8 mouse cellular contexts compared by ENCODE assay signal in the genomic region with DNA sequence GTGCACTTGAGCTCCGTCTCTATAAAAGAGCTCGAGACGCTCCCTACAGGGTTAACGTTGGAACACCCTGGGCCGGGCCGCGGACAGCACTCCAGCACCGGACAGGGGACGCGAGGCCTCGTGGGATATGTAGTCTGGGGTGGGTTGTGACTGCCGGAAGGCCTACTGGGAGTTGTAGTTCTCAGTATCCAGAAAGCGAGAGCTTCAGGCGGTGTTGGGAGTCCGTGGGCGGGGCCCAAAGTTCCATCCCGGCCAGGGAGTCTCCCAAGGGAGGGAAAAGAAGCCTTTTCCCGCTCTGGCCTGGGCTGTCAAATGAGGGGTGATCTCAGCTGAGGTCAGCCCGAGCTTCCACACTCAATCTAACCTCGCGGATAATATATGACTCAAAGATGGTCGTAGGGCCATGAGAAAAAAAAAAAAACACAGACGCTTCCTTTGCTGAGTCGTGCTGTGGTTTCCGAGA. TPM values are rescaled to one million over a fixed set of nuclear protein-coding genes. Genes with fewer than 3 reads are reported as not detected.
DNase-seq lines count a peak whose midpoint lies in the region; ATAC-seq and TF ChIP-seq lines count a peak whose summit lies in the region.

No protein-coding gene starts in this region.

- H3K4me2 ChIP-seq in forebrain, embryonic 12.5 days: peak overlapping the region; percentile 87
- peak overlapping the region; percentile 91 for H3K4me2 ChIP-seq in liver, postnatal 0 days (ENCODE audit: low read depth, low read length)
- H3K4me2 ChIP-seq in neural tube, embryonic 14.5 days (ENCODE audit: low read depth, low read length): peak overlapping the region; percentile 65

- peak overlapping the region; percentile 86 for H3K4me3 ChIP-seq in E14TG2a.4 (replicated peaks; ENCODE audit: low read length)
- H3K4me3 ChIP-seq in forebrain, embryonic 12.5 days (replicated peaks): peak overlapping the region; percentile 69
- peak overlapping the region; percentile 73 for H3K4me3 ChIP-seq in liver, postnatal 0 days (ENCODE audit: low read depth, low read length)
- H3K4me3 ChIP-seq in neural tube, embryonic 14.5 days (ENCODE audit: low read depth, low read length): peak overlapping the region; percentile 55

- peak; percentile 85 for DNase-seq in c-Kit-positive CD71-positive TER-119-positive erythroid progenitor cells, embryonic 14.5 days (ENCODE audit: low spot score)
- DNase-seq in heart, postnatal 10 days: peak; percentile 97
- peak; percentile 95 for DNase-seq in large intestine, adult 2 months (ENCODE audit: low read depth, low spot score)
- peak; percentile 92 for DNase-seq in liver, postnatal 0 days
- peak; percentile 93 for DNase-seq in testis, postnatal 10 days (ENCODE audit: low spot score)

- intact Hi-C loops in heart, postnatal 10 days (cut with DNase I): loop anchor here (2.0 kb wide), 2 partner anchors 25 kb away; a partner anchor contains a TSS

- no peaks in the 10 kb centered on the region; the same call in 1 of the 2 replicates for H3K9me3 ChIP-seq in E14TG2a.4 (ENCODE audit: low read length)
- H3K9me3 ChIP-seq in forebrain, embryonic 12.5 days: peaks cover 7% of the 10 kb centered on the region
- no peaks in the 10 kb centered on the region for H3K9me3 ChIP-seq in liver, postnatal 0 days (ENCODE audit: low read length)
- H3K9me3 ChIP-seq in neural tube, embryonic 14.5 days (ENCODE audit: control insufficient read depth, low read length): no peaks in the 10 kb centered on the region

- peak overlapping the region; percentile 94 for H3K27ac ChIP-seq in forebrain, embryonic 12.5 days
- H3K27ac ChIP-seq in liver, postnatal 0 days (ENCODE audit: low read depth): peak overlapping the region; percentile 77
- H3K27ac ChIP-seq in neural tube, embryonic 14.5 days (ENCODE audit: low read depth, low read length): peak overlapping the region; percentile 88

- H3K9ac ChIP-seq in forebrain, embryonic 12.5 days: peak overlapping the region; percentile 70; the same call in 1 of the 2 replicates
- peak overlapping the region; percentile 72 for H3K9ac ChIP-seq in liver, postnatal 0 days (replicated peaks)
- peak overlapping the region; percentile 62 for H3K9ac ChIP-seq in neural tube, embryonic 14.5 days (replicated peaks; ENCODE audit: low read depth, low read length)

- no peak for TF ChIP-seq CTCF in E14TG2a.4 (conservative IDR thresholded peaks at IDR 0.05; ENCODE audit: low read length)
- TF ChIP-seq CTCF in liver, postnatal 0 days (IDR thresholded peaks at IDR 0.05; ENCODE audit: low read depth): 0 out of 2 replicates have a peak, but pooled peaks have one; percentile 2

- peaks cover 61% of the 10 kb centered on the region for H3K4me1 ChIP-seq in E14TG2a.4 (replicated peaks; ENCODE audit: low read depth, low read length)
- H3K4me1 ChIP-seq in forebrain, embryonic 12.5 days: peaks cover 55% of the 10 kb centered on the region
- peaks cover 12% of the 10 kb centered on the region for H3K4me1 ChIP-seq in liver, postnatal 0 days (ENCODE audit: insufficient read depth)
- peaks cover 29% of the 10 kb centered on the region for H3K4me1 ChIP-seq in neural tube, embryonic 14.5 days (ENCODE audit: control insufficient read depth, insufficient read depth, low read length)

- TF ChIP-seq EP300 in liver, postnatal 0 days (IDR thresholded peaks at IDR 0.05; ENCODE audit: low read depth): 0 out of 2 replicates have a peak, but pooled peaks have one; percentile 48

- ATAC-seq in forebrain, embryonic 12.5 days (ENCODE audit: low FRiP score): peak; percentile 94
- peak; percentile 93 for ATAC-seq in liver, postnatal 0 days
- ATAC-seq in neural tube, embryonic 14.5 days (ENCODE audit: low read depth): peak; percentile 95

- WGBS in forebrain, embryonic 12.5 days: under 1% methylated on average over 25 of the region's 25 CpGs
- under 1% methylated on average over 25 of the region's 25 CpGs for WGBS in large intestine, adult 2 months
- WGBS in liver, postnatal 0 days (ENCODE audit: insufficient replicate concordance): 1% methylated on average over 25 of the region's 25 CpGs
- under 1% methylated on average over 25 of the region's 25 CpGs for WGBS in neural tube, embryonic 14.5 days

- H3K36me3 ChIP-seq in E14TG2a.4 (ENCODE audit: insufficient read depth, low read length): peaks cover 30% of the 10 kb centered on the region
- peaks cover 33% of the 10 kb centered on the region for H3K36me3 ChIP-seq in forebrain, embryonic 12.5 days (replicated peaks)
- H3K36me3 ChIP-seq in liver, postnatal 0 days (replicated peaks; ENCODE audit: insufficient read depth, low read length): peaks cover 21% of the 10 kb centered on the region
- peaks cover 25% of the 10 kb centered on the region for H3K36me3 ChIP-seq in neural tube, embryonic 14.5 days (ENCODE audit: control insufficient read depth, insufficient read depth, low read length)

- H3K27me3 ChIP-seq in E14TG2a.4 (ENCODE audit: insufficient read depth, low read length): peaks cover 17% of the 10 kb centered on the region
- H3K27me3 ChIP-seq in forebrain, embryonic 12.5 days: peaks cover 21% of the 10 kb centered on the region
- no peaks in the 10 kb centered on the region for H3K27me3 ChIP-seq in liver, postnatal 0 days (ENCODE audit: insufficient read depth, low read length)
- peaks cover 7% of the 10 kb centered on the region for H3K27me3 ChIP-seq in neural tube, embryonic 14.5 days (ENCODE audit: control insufficient read depth, insufficient read depth, low read length)

RNA-seq across cellular contexts. Expression of a gene that starts 0.9 kb away (rescaled TPM):
- 25.8 and 38.1 TPM in 2 replicates for polyA plus RNA-seq in forebrain, embryonic 12.5 days (2016; fragmentation: Nextera tagmentation; extraction: Ambion mirVana)
- 10 to 100 TPM; 60.5 to 70.1 TPM for total RNA-seq in heart, postnatal 10 days (2021)
- polyA plus RNA-seq in large intestine, adult 2 months (2012; rRNA removed): 6.8 and 11.7 TPM in 2 replicates
- 1.6 and 1.9 TPM in 2 replicates for polyA plus RNA-seq in liver, postnatal 0 days (2015; fragmentation: Nextera tagmentation; extraction: Ambion mirVana)
- polyA plus RNA-seq in neural tube, embryonic 14.5 days (2014; fragmentation: Nextera tagmentation; extraction: Ambion mirVana): 51.3 and 51.8 TPM in 2 replicates

RNA-seq across cellular contexts. Expression of a gene that starts 25.4 kb away (rescaled TPM):
- 256 and 266 TPM in 2 replicates for polyA plus RNA-seq in forebrain, embryonic 12.5 days (2016; fragmentation: Nextera tagmentation; extraction: Ambion mirVana)
- total RNA-seq in heart, postnatal 10 days (2021): 10 to 100 TPM; 70.8 to 74.4 TPM
- polyA plus RNA-seq in large intestine, adult 2 months (2012; rRNA removed): 7.8 and 9.1 TPM in 2 replicates
- polyA plus RNA-seq in liver, postnatal 0 days (2015; fragmentation: Nextera tagmentation; extraction: Ambion mirVana): 36.6 and 39.1 TPM in 2 replicates
- 167 and 173 TPM in 2 replicates for polyA plus RNA-seq in neural tube, embryonic 14.5 days (2014; fragmentation: Nextera tagmentation; extraction: Ambion mirVana)

RNA-seq across cellular contexts. Expression of a gene that starts 37.9 kb away (rescaled TPM):
- polyA plus RNA-seq in forebrain, embryonic 12.5 days (2016; fragmentation: Nextera tagmentation; extraction: Ambion mirVana): 1.6 and 1.9 TPM in 2 replicates
- 10 to 100 TPM; 77.2 to 85.4 TPM for total RNA-seq in heart, postnatal 10 days (2021)
- polyA plus RNA-seq in large intestine, adult 2 months (2012; rRNA removed): 15.3 and 18.2 TPM in 2 replicates
- polyA plus RNA-seq in liver, postnatal 0 days (2015; fragmentation: Nextera tagmentation; extraction: Ambion mirVana): 37.6 and 41.7 TPM in 2 replicates
- 0.71 and 1.7 TPM in 2 replicates for polyA plus RNA-seq in neural tube, embryonic 14.5 days (2014; fragmentation: Nextera tagmentation; extraction: Ambion mirVana)

Comparison
In these comparisons a context has a peak if more than half of its experiments do, and no peak if none do; other contexts are left out.
1. Peak in every context shown above with its lines: DNase-seq, ATAC-seq, H3K4me3 ChIP-seq and H3K27ac ChIP-seq.